Mouse (Mus musculus): ENCODE measurements around the gene Sult2b1. TPM values are rescaled to one million over a fixed set of nuclear protein-coding genes. Genes with fewer than 3 reads are reported as not detected.

The Sult2b1 gene
- polyA plus RNA-seq, 1 experiment from 2014 or later, result 0.30 TPM

GRCm38 (mm10) chr7:45824598-45824997 lies 40.1 kb upstream of the Sult2b1 start, which contains the start of gene Kcnj14:
Gene Kcnj14, minus strand, starts transcription at chr7:45824782.
- no peak within 1 kb of the TSS for H3K4me2 ChIP-seq (ENCODE audit: low read length)
- no peak within 1 kb of the TSS for H3K27ac ChIP-seq (replicated peaks in 1 of 2; ENCODE audit: control insufficient read depth in 1 of 2, insufficient read depth in 1 of 2, low read depth in 2 of 2, low read length in 2 of 2)
- H3K4me3 ChIP-seq (ENCODE audit: control insufficient read depth in 1 of 2, insufficient read depth in 1 of 2, low read depth in 1 of 2, low read length in 2 of 2), result no peak within 1 kb of the TSS
- peaks cover 0 to 2% of the 10 kb centered on the region in 2 experiments; a peak in 2 of 4 replicates for H3K4me1 ChIP-seq (ENCODE audit: control insufficient read depth in 2 of 2, insufficient read depth in 2 of 2, low read length in 2 of 2)
- no peaks in the 10 kb centered on the region for H3K9me3 ChIP-seq (ENCODE audit: control insufficient read depth, low read length)
- 45% methylated on average over 7 of the region's 7 CpGs for WGBS
- H3K9ac ChIP-seq (ENCODE audit: low read length), result no peak within 1 kb of the TSS
- peaks cover 68% of the 10 kb centered on the region for H3K36me3 ChIP-seq (ENCODE audit: control insufficient read depth, insufficient read depth, low read length)
- no peaks in the 10 kb centered on the region for H3K27me3 ChIP-seq (ENCODE audit: control insufficient read depth, insufficient read depth, low read length)
- ATAC-seq (ENCODE audit: insufficient number of reproducible peaks, insufficient read depth, low FRiP score, low read depth), result no peak

- H3K9ac ChIP-seq (ENCODE audit: low read length), result no peak overlapping the region
- no peak for ATAC-seq (ENCODE audit: insufficient number of reproducible peaks, insufficient read depth, low FRiP score, low read depth)
These were observed 36.4 kb upstream of the Sult2b1 start for GRCm38 (mm10) chr7:45820913-45821312.

GRCm38 (mm10) chr7:45819843-45820242 lies 35.4 kb upstream of the Sult2b1 start:
- ATAC-seq (ENCODE audit: insufficient number of reproducible peaks, insufficient read depth, low FRiP score, low read depth), result no peak
- 5% methylated on average over 25 of the region's 25 CpGs for WGBS
- peak overlapping the region; percentile 43 for H3K4me2 ChIP-seq (ENCODE audit: low read length)
- H3K36me3 ChIP-seq (ENCODE audit: control insufficient read depth, insufficient read depth, low read length), result peaks cover 21% of the 10 kb centered on the region
- no peaks in the 10 kb centered on the region for H3K9me3 ChIP-seq (ENCODE audit: control insufficient read depth, low read length)
- no peak overlapping the region for H3K9ac ChIP-seq (ENCODE audit: low read length)
- peak overlapping the region; percentile 1 to 12; a peak in 2 of 4 replicates for H3K4me3 ChIP-seq (ENCODE audit: control insufficient read depth in 1 of 2, insufficient read depth in 1 of 2, low read depth in 1 of 2, low read length in 2 of 2)
- no peak overlapping the region for H3K27ac ChIP-seq (replicated peaks in 1 of 2; ENCODE audit: control insufficient read depth in 1 of 2, insufficient read depth in 1 of 2, low read depth in 2 of 2, low read length in 2 of 2)
- peaks cover 4% of the 10 kb centered on the region in 2 experiments; a peak in 2 of 4 replicates for H3K4me1 ChIP-seq (ENCODE audit: control insufficient read depth in 2 of 2, insufficient read depth in 2 of 2, low read length in 2 of 2)
- peaks cover 6% of the 10 kb centered on the region; the same call in 1 of the 2 replicates for H3K27me3 ChIP-seq (ENCODE audit: control insufficient read depth, insufficient read depth, low read length)

More at GRCm38 (mm10) chr7:45820913-45821312, 36.4 kb upstream of the Sult2b1 start:
- peaks cover 32% of the 10 kb centered on the region for H3K36me3 ChIP-seq (ENCODE audit: control insufficient read depth, insufficient read depth, low read length)
- H3K4me1 ChIP-seq (ENCODE audit: control insufficient read depth in 2 of 2, insufficient read depth in 2 of 2, low read length in 2 of 2), result no peaks in the 10 kb centered on the region
- no peak overlapping the region for H3K4me3 ChIP-seq (ENCODE audit: control insufficient read depth in 1 of 2, insufficient read depth in 1 of 2, low read depth in 1 of 2, low read length in 2 of 2)
- H3K9me3 ChIP-seq (ENCODE audit: control insufficient read depth, low read length), result no peaks in the 10 kb centered on the region
- no peak overlapping the region for H3K27ac ChIP-seq (replicated peaks in 1 of 2; ENCODE audit: control insufficient read depth in 1 of 2, insufficient read depth in 1 of 2, low read depth in 2 of 2, low read length in 2 of 2)
- H3K27me3 ChIP-seq (ENCODE audit: control insufficient read depth, insufficient read depth, low read length), result peaks cover 6% of the 10 kb centered on the region; the same call in 1 of the 2 replicates
- H3K4me2 ChIP-seq (ENCODE audit: low read length), result no peak overlapping the region

- 36% methylated on average over 2 of the region's 2 CpGs for WGBS
- H3K36me3 ChIP-seq (ENCODE audit: control insufficient read depth, insufficient read depth, low read length), result peaks cover 21% of the 10 kb centered on the region
- H3K27ac ChIP-seq (replicated peaks in 1 of 2; ENCODE audit: control insufficient read depth in 1 of 2, insufficient read depth in 1 of 2, low read depth in 2 of 2, low read length in 2 of 2), result no peak overlapping the region
- no peak overlapping the region for H3K4me2 ChIP-seq (ENCODE audit: low read length)
- no peaks in the 10 kb centered on the region for H3K9me3 ChIP-seq (ENCODE audit: control insufficient read depth, low read length)
- peaks cover 10 to 23% of the 10 kb centered on the region in 2 experiments; a peak in 3 of 4 replicates for H3K4me1 ChIP-seq (ENCODE audit: control insufficient read depth in 2 of 2, insufficient read depth in 2 of 2, low read length in 2 of 2)
- no peak overlapping the region for H3K9ac ChIP-seq (ENCODE audit: low read length)
- ATAC-seq (ENCODE audit: insufficient number of reproducible peaks, insufficient read depth, low FRiP score, low read depth), result no peak
- no peak overlapping the region for H3K4me3 ChIP-seq (ENCODE audit: control insufficient read depth in 1 of 2, insufficient read depth in 1 of 2, low read depth in 1 of 2, low read length in 2 of 2)
- peaks cover 6% of the 10 kb centered on the region; the same call in 1 of the 2 replicates for H3K27me3 ChIP-seq (ENCODE audit: control insufficient read depth, insufficient read depth, low read length)
These were observed 31.5 kb upstream of the Sult2b1 start for GRCm38 (mm10) chr7:45815984-45816351.

GRCm38 (mm10) chr7:45815323-45815983 lies 31.0 kb upstream of the Sult2b1 start:
- Histone ChIP-seq H3K4me3 (ENCODE audit: control insufficient read depth in 1 of 2, insufficient read depth in 1 of 2, low read depth in 1 of 2, low read length in 2 of 2) (no peak overlapping the region), H3K27ac (replicated peaks in 1 of 2; ENCODE audit: control insufficient read depth in 1 of 2, insufficient read depth in 1 of 2, low read depth in 2 of 2, low read length in 2 of 2) (no peak overlapping the region), H3K36me3 (ENCODE audit: control insufficient read depth, insufficient read depth, low read length) (peaks cover 26% of the 10 kb centered on the region), H3K4me2 (ENCODE audit: low read length) (no peak overlapping the region), H3K27me3 (ENCODE audit: control insufficient read depth, insufficient read depth, low read length) (peaks cover 6% of the 10 kb centered on the region; the same call in 1 of the 2 replicates), H3K9ac (ENCODE audit: low read length) (no peak overlapping the region), H3K4me1 (ENCODE audit: control insufficient read depth in 2 of 2, insufficient read depth in 2 of 2, low read length in 2 of 2) (peaks cover 10 to 23% of the 10 kb centered on the region in 2 experiments; a peak in 3 of 4 replicates), H3K9me3 (ENCODE audit: control insufficient read depth, low read length) (no peaks in the 10 kb centered on the region)
- 57% methylated on average over 10 of the region's 10 CpGs for WGBS
- ATAC-seq (ENCODE audit: insufficient number of reproducible peaks, insufficient read depth, low FRiP score, low read depth), result no peak

DNA sequence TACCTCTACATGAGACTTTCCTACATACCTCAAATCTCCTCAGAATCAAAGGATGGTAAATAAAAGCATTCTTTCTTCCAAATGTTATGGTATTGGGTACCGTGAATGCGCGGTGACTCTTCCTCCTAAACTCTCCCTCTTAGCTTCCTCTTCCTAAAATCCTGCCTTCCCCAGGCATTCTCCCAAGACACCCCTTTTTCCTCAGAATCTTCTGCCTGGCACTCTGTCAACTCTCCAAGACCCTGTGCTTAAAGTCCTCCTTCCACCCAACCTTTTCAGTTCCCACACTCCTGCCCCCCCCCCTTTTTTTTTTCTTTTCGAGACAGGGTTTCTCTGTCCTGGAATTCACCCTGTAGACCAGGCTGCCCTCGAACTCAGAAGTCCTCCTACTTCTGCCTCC lies 30.4 kb upstream of the Sult2b1 start:
- H3K9ac ChIP-seq (ENCODE audit: low read length), result no peak overlapping the region
- H3K27me3 ChIP-seq (ENCODE audit: control insufficient read depth, insufficient read depth, low read length), result peaks cover 6% of the 10 kb centered on the region; the same call in 1 of the 2 replicates
- no peak overlapping the region for H3K27ac ChIP-seq (replicated peaks in 1 of 2; ENCODE audit: control insufficient read depth in 1 of 2, insufficient read depth in 1 of 2, low read depth in 2 of 2, low read length in 2 of 2)
- ATAC-seq (ENCODE audit: insufficient number of reproducible peaks, insufficient read depth, low FRiP score, low read depth), result no peak
- WGBS, result 11% methylated on average over 5 of the region's 5 CpGs
- no peaks in the 10 kb centered on the region for H3K9me3 ChIP-seq (ENCODE audit: control insufficient read depth, low read length)
- H3K4me3 ChIP-seq (ENCODE audit: control insufficient read depth in 1 of 2, insufficient read depth in 1 of 2, low read depth in 1 of 2, low read length in 2 of 2), result peak overlapping the region; percentile 16 to 22; a peak in 2 of 4 replicates
- peaks cover 32% of the 10 kb centered on the region for H3K36me3 ChIP-seq (ENCODE audit: control insufficient read depth, insufficient read depth, low read length)
- H3K4me1 ChIP-seq (ENCODE audit: control insufficient read depth in 2 of 2, insufficient read depth in 2 of 2, low read length in 2 of 2), result peaks cover 10 to 23% of the 10 kb centered on the region in 2 experiments; a peak in 3 of 4 replicates
- peak overlapping the region; percentile 60 for H3K4me2 ChIP-seq (ENCODE audit: low read length)

GRCm38 (mm10) chr7:45813787-45814779 lies 29.6 kb upstream of the Sult2b1 start, which contains the start of gene Cyth2:
Gene Cyth2, minus strand, starts transcription at chr7:45814581.
- H3K27me3 ChIP-seq (ENCODE audit: control insufficient read depth, insufficient read depth, low read length), result peaks cover 5% of the 10 kb centered on the region; the same call in 1 of the 2 replicates
- WGBS, result under 1% methylated on average over 84 of the region's 92 CpGs
- peak; percentile 99 for ATAC-seq (ENCODE audit: insufficient number of reproducible peaks, insufficient read depth, low FRiP score, low read depth)
- H3K9ac ChIP-seq (ENCODE audit: low read length), result peak within 1 kb of the TSS; percentile 99
- H3K4me3 ChIP-seq (ENCODE audit: control insufficient read depth in 1 of 2, insufficient read depth in 1 of 2, low read depth in 1 of 2, low read length in 2 of 2), result peak within 1 kb of the TSS; percentile 93 to 96
- H3K4me2 ChIP-seq (ENCODE audit: low read length), result peak within 1 kb of the TSS; percentile 86
- H3K4me1 ChIP-seq (ENCODE audit: control insufficient read depth in 2 of 2, insufficient read depth in 2 of 2, low read length in 2 of 2), result peaks cover 10 to 26% of the 10 kb centered on the region in 2 experiments; a peak in 3 of 4 replicates
- peaks cover 39% of the 10 kb centered on the region for H3K36me3 ChIP-seq (ENCODE audit: control insufficient read depth, insufficient read depth, low read length)
- H3K9me3 ChIP-seq (ENCODE audit: control insufficient read depth, low read length), result no peaks in the 10 kb centered on the region
- peak within 1 kb of the TSS; percentile 97 to 99 for H3K27ac ChIP-seq (replicated peaks in 1 of 2; ENCODE audit: control insufficient read depth in 1 of 2, insufficient read depth in 1 of 2, low read depth in 2 of 2, low read length in 2 of 2)

Measured in heart, embryonic 14.5 days (tissue).